Mouse (Mus musculus) bone marrow macrophage, adult 2 months (primary cell): Measurements from ENCODE around the gene Csnk1g2. TPM values are rescaled to one million over a fixed set of nuclear protein-coding genes. Genes with fewer than 3 reads are reported as not detected.

Experiments
- H3K27ac ChIP-seq: 2 replicates; pipeline ENCODE4 v1.5.1; 2012; ENCODE audit warnings: low read depth, low read length; ENCODE audit not compliant: insufficient read depth
- H3K4me1 ChIP-seq: 2 replicates; pipeline ENCODE4 v1.6.1; 2012; ENCODE audit warnings: low read length; ENCODE audit not compliant: control insufficient read depth, insufficient read depth
- H3K4me3 ChIP-seq: 2 replicates; pipeline ENCODE4 v1.5.1; 2012; ENCODE audit warnings: mild to moderate bottlenecking, low read length, moderate library complexity; ENCODE audit not compliant: insufficient read depth
- CTCF ChIP-seq: IDR thresholded peaks from 2 replicates; pipeline ENCODE4 v1.5.1; 2012; ENCODE audit warnings: low read depth, mild to moderate bottlenecking, low read length, moderate library complexity
- POLR2A ChIP-seq: IDR thresholded peaks from 2 replicates; pipeline ENCODE4 v1.6.1; 2012; ENCODE audit warnings: mild to moderate bottlenecking, low read depth, low read length, borderline replicate concordance
- polyA plus RNA-seq: library from polyadenylated mRNA; stranded (reverse); fragments of >200 nt; gene quantifications from 2 replicates; pipeline ENCODE4 v1.2.4, GENCODE M21; 2012; ENCODE audit not compliant: missing spikeins, insufficient read depth, insufficient read length

The Csnk1g2 gene
- polyA plus RNA-seq, 1 experiment = 98.4 TPM

- H3K4me3 ChIP-seq = no peak overlapping the region
- H3K4me1 ChIP-seq = peaks cover 21% of the 10 kb centered on the region
- H3K27ac ChIP-seq = no peak overlapping the region
- TF ChIP-seq POLR2A (no peak), CTCF (no peak)
These were observed 49.5 kb downstream of the Csnk1g2 start for GRCm38 (mm10) chr10:80671936-80672690.

GRCm38 (mm10) chr10:80673690-80674089 lies 51.1 kb downstream of the Csnk1g2 start:
- no peak overlapping the region for H3K27ac ChIP-seq
- peaks cover 26% of the 10 kb centered on the region for H3K4me1 ChIP-seq
- H3K4me3 ChIP-seq = peak overlapping the region; percentile 71
- TF ChIP-seq POLR2A = no peak
- no peak for TF ChIP-seq CTCF

- Histone ChIP-seq H3K27ac (0 out of 2 replicates have a peak overlapping the region, but pooled peaks have one; percentile 8), H3K4me1 (peaks cover 31% of the 10 kb centered on the region), H3K4me3 (peak overlapping the region; percentile 71)
- no peak for TF ChIP-seq CTCF
These were observed 51.6 kb downstream of the Csnk1g2 start for GRCm38 (mm10) chr10:80674161-80674711.

GRCm38 (mm10) chr10:80674851-80675404 lies 52.3 kb downstream of the Csnk1g2 start:
- Histone ChIP-seq H3K27ac (peak overlapping the region; percentile 48), H3K4me1 (peaks cover 38% of the 10 kb centered on the region), H3K4me3 (peak overlapping the region; percentile 71)
- TF ChIP-seq CTCF = no peak
- TF ChIP-seq POLR2A = no peak

GRCm38 (mm10) chr10:80675405-80676197 lies 53.0 kb downstream of the Csnk1g2 start:
- H3K27ac ChIP-seq = peak overlapping the region; percentile 48
- peaks cover 44% of the 10 kb centered on the region for H3K4me1 ChIP-seq
- TF ChIP-seq POLR2A = no peak
- no peak for TF ChIP-seq CTCF
- peak overlapping the region; percentile 71 for H3K4me3 ChIP-seq

GRCm38 (mm10) chr10:80676198-80676928 lies 53.7 kb downstream of the Csnk1g2 start:
- Histone ChIP-seq H3K4me1 (peaks cover 49% of the 10 kb centered on the region), H3K27ac (peak overlapping the region; percentile 99), H3K4me3 (peak overlapping the region; percentile 76)
- TF ChIP-seq POLR2A (peak; percentile 80; the same call in 1 of the 2 replicates), CTCF (no peak)

- peaks cover 48% of the 10 kb centered on the region for H3K4me1 ChIP-seq
- peak overlapping the region; percentile 76 for H3K4me3 ChIP-seq
- TF ChIP-seq POLR2A (peak; percentile 56; the same call in 1 of the 2 replicates), CTCF (no peak; the same call in 1 of the 2 replicates)
These were observed 54.7 kb downstream of the Csnk1g2 start for GRCm38 (mm10) chr10:80677128-80677875.

GRCm38 (mm10) chr10:80677942-80678436 lies 55.4 kb downstream of the Csnk1g2 start, which contains the start of gene Mknk2:
Mknk2 (minus strand) TSS chr10:80678112.
- TF ChIP-seq POLR2A = no peak
- TF ChIP-seq CTCF = no peak
- peak within 1 kb of the TSS; percentile 99 for H3K27ac ChIP-seq
- peaks cover 41% of the 10 kb centered on the region for H3K4me1 ChIP-seq
- peak within 1 kb of the TSS; percentile 76 for H3K4me3 ChIP-seq

More at GRCm38 (mm10) chr10:80677128-80677875, 54.7 kb downstream of the Csnk1g2 start:
- H3K27ac ChIP-seq = peak overlapping the region; percentile 99
